Mouse (Mus musculus) midbrain, embryonic 13.5 days (tissue): ENCODE measurements at regions not wholly inside any gene's neighbourhood (a gene's known extent, or its start where the extent isn't known, plus 50 kb on each side); places are given as distances from the start of the nearest gene placed in this dataset.

Experiments
- ATAC-seq: fragments of 200-750 bp; cut with Nextera tagmentation; 2 replicates; pipeline ENCODE4 v1.8.0; 2017; ENCODE audit warnings: mild to moderate bottlenecking, moderate TSS enrichment, moderate library complexity
- H3K27ac ChIP-seq: fragments of 300-500 bp; sonication (generic); 2 replicates; pipeline ENCODE4 v1.5.1; 2015; ENCODE audit warnings: inconsistent platforms, mild to moderate bottlenecking, moderate library complexity
- H3K27me3 ChIP-seq: fragments of 300-500 bp; sonication (generic); 2 replicates; pipeline ENCODE4 v1.6.1; 2015; ENCODE audit warnings: mild to moderate bottlenecking, inconsistent platforms
- H3K36me3 ChIP-seq: fragments of 300-500 bp; sonication (generic); 2 replicates; pipeline ENCODE4 v1.6.1; 2015; ENCODE audit warnings: mild to moderate bottlenecking, inconsistent platforms
- H3K4me1 ChIP-seq: fragments of 300-500 bp; sonication (generic); replicated peaks from 2 replicates; pipeline ENCODE4 v1.6.1; 2015; ENCODE audit warnings: inconsistent platforms
- H3K4me2 ChIP-seq: fragments of 300-500 bp; sonication (generic); replicated peaks from 2 replicates; pipeline ENCODE4 v1.6.1; 2015; ENCODE audit warnings: moderate library complexity, mild to moderate bottlenecking, inconsistent platforms
- H3K4me3 ChIP-seq: fragments of 300-500 bp; sonication (generic); replicated peaks from 2 replicates; pipeline ENCODE4 v1.5.1; 2015; ENCODE audit warnings: mild to moderate bottlenecking, inconsistent platforms
- H3K9ac ChIP-seq: fragments of 300-500 bp; sonication (generic); replicated peaks from 2 replicates; pipeline ENCODE4 v1.6.1; 2015; ENCODE audit warnings: mild to moderate bottlenecking, inconsistent platforms
- H3K9me3 ChIP-seq: fragments of 300-500 bp; sonication (generic); 2 replicates; pipeline ENCODE4 v1.6.1; 2016; ENCODE audit warnings: mild to moderate bottlenecking, inconsistent platforms
- WGBS: fragments of 180-500 bp; shearing (Covaris S2); methylation state at CpG from one replicate; pipeline ENCODE4 v1.1.7; 2015; 5-methylcytosine and 5-hydroxymethylcytosine counted together

- WGBS = 92% methylated on average over 4 of the region's 4 CpGs
- Histone ChIP-seq H3K9ac (no peak overlapping the region), H3K27me3 (no peaks in the 10 kb centered on the region), H3K9me3 (no peaks in the 10 kb centered on the region), H3K36me3 (no peaks in the 10 kb centered on the region), H3K4me3 (no peak overlapping the region), H3K4me2 (no peak overlapping the region), H3K27ac (no peak overlapping the region), H3K4me1 (no peaks in the 10 kb centered on the region)
- no peak for ATAC-seq
Observed at GRCm38 (mm10) chr1:144355560-144356310, 106.7 kb upstream of the Rgs1 start.

DNA sequence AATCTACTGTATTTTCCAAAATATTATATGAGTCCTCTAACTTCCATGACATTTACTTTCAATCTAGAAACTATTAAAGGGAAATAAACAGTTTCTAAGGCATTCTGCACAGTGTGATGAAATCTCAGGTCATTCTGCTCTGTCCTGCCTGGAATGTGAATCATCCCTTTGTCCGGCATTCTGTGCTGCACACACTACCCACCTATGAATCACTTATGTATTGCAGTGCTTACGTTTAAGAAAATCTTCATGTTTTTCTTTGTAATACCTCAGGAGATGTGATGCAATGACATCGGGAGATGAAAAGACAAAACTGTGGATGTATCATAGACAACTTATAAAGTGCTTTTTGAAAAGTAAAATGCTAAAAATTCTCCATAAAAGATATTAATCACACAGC is 106.0 kb upstream of the Rgs1 start:
- ATAC-seq = no peak
- Histone ChIP-seq H3K4me2 (no peak overlapping the region), H3K9ac (no peak overlapping the region), H3K27ac (no peak overlapping the region), H3K4me3 (no peak overlapping the region), H3K27me3 (no peaks in the 10 kb centered on the region), H3K9me3 (no peaks in the 10 kb centered on the region), H3K4me1 (no peaks in the 10 kb centered on the region), H3K36me3 (no peaks in the 10 kb centered on the region)
- 91% methylated on average over 3 of the region's 3 CpGs for WGBS

DNA sequence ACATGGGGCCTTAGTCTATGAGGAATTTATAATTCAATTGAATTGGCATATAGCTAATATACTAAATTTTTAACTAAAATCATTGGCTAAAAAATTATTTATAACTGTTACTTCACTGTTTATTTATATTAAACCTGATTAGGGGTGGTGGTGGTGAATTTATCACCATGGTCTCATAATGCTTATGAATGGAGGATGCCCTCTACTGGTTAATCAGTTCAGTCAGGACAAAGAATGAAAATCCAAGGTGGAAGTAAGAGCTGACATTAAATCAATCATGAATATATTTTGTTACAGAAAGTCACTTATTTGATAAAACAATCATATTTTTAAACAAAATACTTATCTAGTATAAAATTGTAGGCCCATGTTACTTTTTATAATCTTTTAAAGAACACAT is 104.3 kb upstream of the Rgs1 start:
- ATAC-seq = no peak
- H3K27ac ChIP-seq = no peak overlapping the region
- no peaks in the 10 kb centered on the region for H3K36me3 ChIP-seq
- H3K27me3 ChIP-seq = no peaks in the 10 kb centered on the region
- H3K9me3 ChIP-seq = no peaks in the 10 kb centered on the region
- no peak overlapping the region for H3K4me2 ChIP-seq
- no peaks in the 10 kb centered on the region for H3K4me1 ChIP-seq
- no peak overlapping the region for H3K9ac ChIP-seq
- H3K4me3 ChIP-seq = no peak overlapping the region

- H3K4me2 ChIP-seq = no peak overlapping the region
- WGBS = 98% methylated on average over 1 of the region's 1 CpGs
- no peaks in the 10 kb centered on the region for H3K27me3 ChIP-seq
- no peaks in the 10 kb centered on the region for H3K4me1 ChIP-seq
- H3K27ac ChIP-seq = no peak overlapping the region
- no peaks in the 10 kb centered on the region for H3K36me3 ChIP-seq
- no peak for ATAC-seq
- H3K9ac ChIP-seq = no peak overlapping the region
- H3K4me3 ChIP-seq = no peak overlapping the region
- H3K9me3 ChIP-seq = no peaks in the 10 kb centered on the region
Observed at GRCm38 (mm10) chr1:144343820-144344219, 94.8 kb upstream of the Rgs1 start.

- ATAC-seq = no peak
Observed at GRCm38 (mm10) chr1:144343299-144343698, 94.3 kb upstream of the Rgs1 start.

GRCm38 (mm10) chr1:144337572-144337971 is 88.5 kb upstream of the Rgs1 start:
- 84% methylated on average over 2 of the region's 2 CpGs for WGBS
- H3K4me2 ChIP-seq = no peak overlapping the region
- no peaks in the 10 kb centered on the region for H3K4me1 ChIP-seq
- H3K27ac ChIP-seq = no peak overlapping the region
- no peaks in the 10 kb centered on the region for H3K36me3 ChIP-seq
- H3K27me3 ChIP-seq = no peaks in the 10 kb centered on the region
- no peaks in the 10 kb centered on the region for H3K9me3 ChIP-seq
- no peak overlapping the region for H3K4me3 ChIP-seq
- no peak overlapping the region for H3K9ac ChIP-seq
- ATAC-seq = no peak

More at GRCm38 (mm10) chr1:144343299-144343698, 94.3 kb upstream of the Rgs1 start:
- WGBS = 81% methylated on average over 5 of the region's 5 CpGs
- H3K9ac ChIP-seq = no peak overlapping the region
- H3K9me3 ChIP-seq = no peaks in the 10 kb centered on the region
- no peaks in the 10 kb centered on the region for H3K36me3 ChIP-seq
- no peak overlapping the region for H3K27ac ChIP-seq
- H3K4me1 ChIP-seq = no peaks in the 10 kb centered on the region
- no peaks in the 10 kb centered on the region for H3K27me3 ChIP-seq
- H3K4me3 ChIP-seq = no peak overlapping the region
- no peak overlapping the region for H3K4me2 ChIP-seq

DNA sequence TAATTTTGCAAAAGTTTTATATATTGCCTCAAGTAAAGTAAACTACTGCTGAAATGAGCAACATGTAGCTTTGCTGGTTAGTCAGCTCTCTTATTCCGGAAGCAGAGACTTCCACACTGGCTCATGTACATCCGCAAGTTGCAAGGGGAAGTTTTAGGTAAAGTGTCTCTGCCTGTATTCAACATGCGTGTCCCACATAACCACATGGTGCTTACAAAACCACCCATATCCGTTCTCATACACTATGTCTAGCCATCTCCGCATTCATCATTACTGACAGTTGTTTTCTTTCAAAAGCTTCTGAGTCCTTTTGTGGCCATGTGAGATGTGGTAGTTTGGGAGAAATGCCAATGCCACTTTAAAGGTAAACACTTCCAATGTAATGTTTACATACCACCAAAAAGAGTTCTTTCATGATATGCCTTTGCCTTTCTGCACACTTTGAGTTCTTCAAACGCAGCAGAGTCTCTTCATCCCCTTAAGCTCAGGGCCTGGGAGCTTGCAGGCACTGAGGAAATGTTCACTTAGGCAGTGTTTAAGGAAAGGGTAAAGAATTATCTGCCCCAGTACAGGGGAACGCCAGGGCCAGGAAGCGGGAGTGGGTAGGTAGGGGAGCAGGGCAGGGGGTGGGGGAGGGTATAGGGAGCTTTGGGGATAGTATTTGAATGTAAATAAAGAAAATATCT is 81.5 kb upstream of the Rgs1 start:
- ATAC-seq = no peak
- no peak overlapping the region for H3K4me2 ChIP-seq
- no peak overlapping the region for H3K4me3 ChIP-seq
- WGBS = 91% methylated on average over 8 of the region's 8 CpGs
- no peaks in the 10 kb centered on the region for H3K27me3 ChIP-seq
- no peaks in the 10 kb centered on the region for H3K9me3 ChIP-seq
- H3K36me3 ChIP-seq = no peaks in the 10 kb centered on the region
- no peak overlapping the region for H3K9ac ChIP-seq
- no peaks in the 10 kb centered on the region for H3K4me1 ChIP-seq
- no peak overlapping the region for H3K27ac ChIP-seq

DNA sequence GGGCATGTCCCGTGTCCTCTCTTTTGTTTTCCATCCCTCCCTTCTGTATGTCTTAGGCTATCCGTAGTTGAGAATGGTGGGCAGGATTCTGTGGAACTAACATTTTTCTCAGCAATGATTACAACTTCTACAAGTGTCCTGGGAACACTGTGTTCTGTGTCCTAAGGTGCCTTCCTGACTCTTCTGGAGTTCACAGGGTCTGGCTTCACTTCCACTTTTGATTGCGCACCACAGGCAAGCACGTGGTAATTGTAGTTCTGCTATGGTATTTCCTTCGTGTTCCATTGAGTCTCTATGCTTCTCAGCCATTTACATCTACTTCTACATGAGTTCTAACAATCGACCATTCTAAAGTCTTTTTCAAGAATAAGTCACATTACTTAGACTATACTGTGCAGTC is 70.4 kb upstream of the Rgs1 start:
- no peaks in the 10 kb centered on the region for H3K4me1 ChIP-seq
- no peak for ATAC-seq
- H3K4me2 ChIP-seq = no peak overlapping the region
- H3K36me3 ChIP-seq = no peaks in the 10 kb centered on the region
- WGBS = 88% methylated on average over 6 of the region's 6 CpGs
- no peak overlapping the region for H3K9ac ChIP-seq
- H3K27ac ChIP-seq = no peak overlapping the region
- H3K9me3 ChIP-seq = no peaks in the 10 kb centered on the region
- H3K27me3 ChIP-seq = no peaks in the 10 kb centered on the region
- no peak overlapping the region for H3K4me3 ChIP-seq

DNA sequence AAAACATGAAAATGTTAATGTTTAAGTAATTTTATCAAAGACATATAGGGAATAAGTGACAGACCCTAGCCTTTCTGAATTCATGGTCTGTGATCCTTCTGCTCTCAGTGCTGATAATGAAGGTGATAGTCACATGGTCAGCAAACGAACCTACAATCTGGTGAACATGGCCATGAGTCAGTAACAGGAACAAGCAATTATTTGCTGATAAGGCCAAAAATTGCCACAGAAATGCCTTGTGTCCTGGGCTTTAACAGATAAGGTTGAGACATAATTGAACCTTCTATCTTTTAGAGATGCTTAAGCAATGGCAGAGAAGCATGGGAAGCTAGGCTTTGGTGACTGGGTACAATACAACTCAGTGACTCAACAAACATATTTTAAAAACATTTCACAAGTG is 69.2 kb upstream of the Rgs1 start:
- no peak for ATAC-seq
- no peaks in the 10 kb centered on the region for H3K27me3 ChIP-seq
- no peaks in the 10 kb centered on the region for H3K4me1 ChIP-seq
- no peaks in the 10 kb centered on the region for H3K36me3 ChIP-seq
- no peak overlapping the region for H3K27ac ChIP-seq
- no peak overlapping the region for H3K4me3 ChIP-seq
- no peaks in the 10 kb centered on the region for H3K9me3 ChIP-seq
- 76% methylated on average over 1 of the region's 1 CpGs for whole genome bisulfite sequencing
- no peak overlapping the region for H3K4me2 ChIP-seq
- no peak overlapping the region for H3K9ac ChIP-seq

GRCm38 (mm10) chr1:144317560-144317959 is 68.5 kb upstream of the Rgs1 start:
- ATAC-seq = no peak
- Histone ChIP-seq H3K4me1 (no peaks in the 10 kb centered on the region), H3K9ac (no peak overlapping the region), H3K36me3 (no peaks in the 10 kb centered on the region), H3K9me3 (no peaks in the 10 kb centered on the region), H3K4me2 (no peak overlapping the region), H3K27me3 (no peaks in the 10 kb centered on the region), H3K4me3 (no peak overlapping the region), H3K27ac (no peak overlapping the region)
- WGBS = 84% methylated on average over 3 of the region's 3 CpGs

- Histone ChIP-seq H3K4me3 (no peak overlapping the region), H3K9ac (no peak overlapping the region), H3K27ac (no peak overlapping the region), H3K9me3 (no peaks in the 10 kb centered on the region), H3K4me2 (no peak overlapping the region), H3K36me3 (no peaks in the 10 kb centered on the region), H3K4me1 (no peaks in the 10 kb centered on the region), H3K27me3 (no peaks in the 10 kb centered on the region)
- 95% methylated on average over 2 of the region's 2 CpGs for WGBS
- no peak for ATAC-seq
Observed at GRCm38 (mm10) chr1:144316251-144316650, 67.2 kb upstream of the Rgs1 start.

GRCm38 (mm10) chr1:144314382-144314781 is 65.3 kb upstream of the Rgs1 start:
- WGBS = 80% methylated on average over 2 of the region's 2 CpGs
- Histone ChIP-seq H3K27me3 (no peaks in the 10 kb centered on the region), H3K36me3 (no peaks in the 10 kb centered on the region), H3K4me2 (no peak overlapping the region), H3K9ac (no peak overlapping the region), H3K4me3 (no peak overlapping the region), H3K9me3 (no peaks in the 10 kb centered on the region), H3K27ac (no peak overlapping the region), H3K4me1 (no peaks in the 10 kb centered on the region)
- no peak for ATAC-seq

DNA sequence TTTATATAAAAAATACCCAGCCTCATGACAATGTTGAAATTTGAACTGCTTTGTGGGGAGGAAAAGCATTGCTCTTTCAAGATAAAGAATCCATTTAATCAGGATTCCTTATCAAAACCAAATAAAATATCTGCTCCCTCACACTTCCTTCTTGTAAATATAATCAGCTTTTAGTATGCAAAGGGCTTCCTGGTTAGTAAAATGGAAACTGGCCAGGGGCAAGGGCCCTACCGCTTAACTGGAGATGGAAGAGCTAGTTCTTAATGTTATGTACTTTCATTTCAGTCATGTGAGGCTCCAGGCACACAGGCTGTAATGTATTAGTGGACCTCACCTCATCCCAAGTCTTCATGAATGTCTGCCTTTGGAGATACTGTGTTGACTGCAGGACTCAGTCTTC is 64.3 kb upstream of the Rgs1 start:
- WGBS = 100% methylated on average over 1 of the region's 1 CpGs

More for the DNA sequence above, 64.3 kb upstream of the Rgs1 start:
- Histone ChIP-seq H3K27ac (no peak overlapping the region), H3K36me3 (no peaks in the 10 kb centered on the region), H3K27me3 (no peaks in the 10 kb centered on the region), H3K4me2 (no peak overlapping the region), H3K4me1 (no peaks in the 10 kb centered on the region), H3K4me3 (no peak overlapping the region), H3K9ac (no peak overlapping the region), H3K9me3 (no peaks in the 10 kb centered on the region)
- no peak for ATAC-seq
